Mouse (Mus musculus): ENCODE measurements around the gene Xpa. TPM values are rescaled to one million over a fixed set of nuclear protein-coding genes. Genes with fewer than 3 reads are reported as not detected.
"Not testable (repeated sequence)": the region's sequence is repeated elsewhere in the genome, so short reads cannot be mapped to it uniquely, and the experiment has no call there.

Gene Xpa
- total RNA-seq (2015) (49.3 and 53.8 TPM in 2 replicates), total RNA-seq (2017) (51.0 and 55.0 TPM in 2 replicates)

DNA sequence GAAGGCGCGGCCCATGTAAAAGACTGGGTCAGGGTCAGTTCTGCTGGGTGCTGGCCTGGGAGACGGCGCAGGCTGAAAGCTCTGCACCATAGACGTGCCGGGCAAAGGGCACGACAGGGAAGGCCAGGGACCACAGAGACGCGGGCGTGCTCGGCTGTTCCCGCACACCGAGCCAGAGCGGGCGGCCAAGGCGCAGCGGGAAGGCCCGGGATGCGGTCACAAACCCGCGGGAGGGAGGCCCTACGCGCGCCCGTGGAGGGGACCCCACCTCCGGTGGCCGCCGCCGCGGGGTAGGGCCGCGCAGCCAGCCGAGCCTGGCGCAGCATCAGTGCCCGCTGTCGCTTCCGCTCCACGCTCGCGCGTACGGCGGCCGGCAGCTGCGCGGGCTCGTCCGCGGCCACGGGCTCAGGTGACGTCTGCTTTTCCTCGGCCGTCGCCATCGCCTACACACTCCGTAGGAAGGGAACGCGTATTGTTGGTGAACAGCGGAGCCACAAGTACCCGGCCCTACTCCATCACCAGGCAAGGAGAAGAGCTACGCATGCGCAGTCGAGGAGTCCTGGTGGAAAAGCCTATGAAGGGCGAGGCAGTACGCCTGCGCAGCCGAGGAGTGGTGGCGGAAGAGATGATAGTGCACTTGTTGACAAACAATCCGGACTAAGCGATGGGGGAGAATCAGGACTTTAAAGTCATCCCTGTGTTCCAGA is at the start of gene Xpa:
Xpa (minus strand) TSS at position 531 of the 707 bp plus-strand sequence.
- peak; percentile 94 for ATAC-seq (ENCODE audit: poor library complexity, severe bottlenecking)

DNA sequence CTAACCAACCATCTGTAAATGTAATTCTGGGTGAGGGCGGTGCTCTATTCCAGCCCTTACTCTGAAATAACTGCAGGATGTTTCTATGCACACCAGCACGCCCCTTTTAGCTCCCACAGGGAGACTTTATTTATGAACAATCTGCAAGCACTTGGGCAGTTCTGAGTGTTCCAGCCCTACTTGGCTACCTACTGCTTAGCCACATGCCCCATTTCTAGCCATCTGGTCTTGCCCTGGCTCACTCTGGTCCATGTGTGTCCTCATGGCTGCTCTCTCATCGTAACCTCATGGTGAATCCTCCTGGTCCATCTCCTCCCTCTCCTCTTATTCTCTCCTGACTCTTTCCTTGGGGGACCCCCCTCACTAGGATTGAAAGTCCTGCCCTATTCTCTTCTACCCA is 39.8 kb upstream of the Xpa start:
- no peak for ATAC-seq (ENCODE audit: poor library complexity, severe bottlenecking)

DNA sequence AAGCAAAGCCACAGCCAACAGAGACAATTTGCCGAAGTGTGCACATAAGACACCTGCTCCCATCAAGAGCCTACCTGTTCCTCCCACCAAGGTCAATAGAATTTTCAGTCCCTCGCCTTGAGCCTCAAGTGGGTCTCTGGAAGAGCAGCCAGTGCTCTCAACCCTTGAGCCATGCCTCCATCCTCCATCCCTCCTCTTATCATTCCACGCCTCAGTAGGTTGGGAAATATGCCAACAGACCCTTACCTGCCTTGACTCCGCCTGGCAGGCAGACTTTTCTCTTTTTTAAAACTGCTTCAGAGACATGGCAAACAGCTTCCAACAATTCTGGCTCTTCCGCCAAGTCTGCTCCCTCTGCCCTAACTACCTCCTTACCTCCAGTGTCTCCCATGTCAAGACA is 38.6 kb upstream of the Xpa start:
- ATAC-seq (ENCODE audit: poor library complexity, severe bottlenecking), result no peak

DNA sequence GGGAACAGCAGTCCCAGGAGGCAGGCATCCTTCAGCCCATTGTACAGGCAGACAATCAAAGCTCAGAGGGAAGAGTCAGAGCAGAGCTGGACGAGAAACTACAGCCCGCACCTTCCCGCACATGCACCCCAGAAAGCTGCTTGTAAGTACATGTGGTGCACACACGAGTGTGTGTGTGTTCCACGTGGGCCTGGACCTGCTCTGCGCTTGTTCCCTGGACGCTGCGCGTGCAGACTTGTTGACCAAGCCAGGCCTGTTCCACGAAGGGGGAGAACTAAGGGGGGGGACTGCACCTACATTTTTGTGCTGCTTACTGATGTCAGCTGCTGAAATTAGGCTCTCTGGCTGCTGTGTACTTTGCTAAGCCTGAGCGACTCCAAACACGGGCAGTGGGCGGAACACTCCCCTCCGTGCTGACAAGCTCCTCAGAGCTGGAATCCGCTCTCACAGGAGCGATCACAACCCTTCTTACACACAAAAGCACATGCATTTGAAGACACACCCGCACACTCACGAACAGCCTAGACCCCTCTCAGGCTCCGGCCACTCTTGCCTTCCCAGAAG is 30.9 kb upstream of the Xpa start:
- no peak for ATAC-seq (ENCODE audit: poor library complexity, severe bottlenecking)

DNA sequence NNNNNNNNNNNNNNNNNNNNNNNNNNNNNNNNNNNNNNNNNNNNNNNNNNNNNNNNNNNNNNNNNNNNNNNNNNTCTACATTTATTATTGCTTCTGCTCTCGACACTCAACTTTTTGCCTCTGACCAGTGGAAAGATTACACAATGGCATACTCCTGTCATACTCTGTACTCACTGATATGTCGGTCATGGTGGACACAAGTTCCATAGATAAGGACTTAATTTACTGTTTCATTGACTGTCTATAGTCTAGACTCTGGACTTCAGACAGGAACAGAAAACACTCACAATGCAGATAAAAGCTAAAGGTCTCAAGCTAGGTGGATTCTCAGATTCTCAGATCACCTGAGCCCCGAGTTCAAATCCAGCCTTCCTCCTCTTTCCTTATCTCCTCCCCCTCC is 25.0 kb upstream of the Xpa start:
- no peak for ATAC-seq (ENCODE audit: poor library complexity, severe bottlenecking)

DNA sequence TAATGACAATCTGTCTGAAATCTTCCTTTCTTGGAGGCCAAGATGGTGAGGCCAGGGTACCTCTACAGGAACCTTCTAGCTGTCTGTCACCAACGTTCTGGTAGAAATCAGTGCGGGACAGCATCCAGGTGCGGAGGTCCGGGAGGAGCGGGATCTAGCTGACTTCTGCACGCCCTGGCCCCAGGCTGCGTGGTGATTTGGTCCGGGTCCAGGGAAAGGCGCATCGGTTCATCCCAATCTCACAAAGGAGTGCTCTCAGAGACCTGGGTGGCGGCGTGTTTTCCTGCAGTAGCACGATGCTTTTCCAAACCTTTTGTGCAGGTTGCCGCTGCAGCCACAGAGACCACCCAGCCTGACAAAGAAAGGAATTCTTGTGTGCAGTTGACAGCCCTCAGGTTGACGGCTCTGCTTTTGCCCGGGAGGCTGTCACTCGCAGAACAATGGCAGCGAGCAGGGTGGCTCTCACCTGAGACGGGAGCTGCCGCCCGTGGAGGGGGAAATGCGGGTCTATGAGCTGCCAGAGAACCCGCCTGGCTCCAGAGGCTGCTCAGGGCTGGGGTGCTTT is 6.5 kb upstream of the Xpa start:
- no peak for ATAC-seq (ENCODE audit: poor library complexity, severe bottlenecking)

DNA sequence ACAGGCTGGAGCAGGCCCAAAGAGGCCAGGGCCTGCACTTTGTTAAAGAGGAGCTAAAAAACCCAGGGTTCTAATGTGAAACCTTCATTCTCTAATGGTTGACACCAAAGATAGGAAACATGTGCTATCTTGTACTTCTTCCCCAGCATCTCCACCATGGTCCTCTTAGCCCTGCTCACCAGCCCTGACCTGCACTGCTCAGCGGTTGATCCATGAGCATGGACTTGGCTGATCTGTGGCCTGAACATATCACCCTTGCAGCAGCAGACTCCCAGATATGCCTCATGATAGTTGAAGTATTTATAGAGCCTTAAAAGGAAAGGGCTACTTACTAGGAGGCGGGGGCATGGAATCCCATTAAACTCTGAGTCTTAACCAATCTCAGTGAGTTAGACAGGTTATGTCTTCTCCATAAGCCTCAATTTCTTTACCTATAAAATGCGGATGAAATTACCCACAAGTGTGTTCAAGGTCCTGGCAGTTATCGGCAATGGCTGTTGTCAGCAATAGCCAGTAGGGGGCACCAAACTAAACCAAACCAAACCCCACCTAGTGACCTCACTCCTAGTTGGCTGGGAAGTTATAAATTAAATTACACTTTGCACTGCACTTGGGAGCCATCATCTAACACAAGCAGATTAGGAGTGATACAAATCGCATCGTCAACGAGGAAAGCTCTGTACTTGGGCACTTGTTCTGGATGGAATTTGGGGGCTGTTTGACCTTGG is 5.9 kb upstream of the Xpa start:
- peak; percentile 90 for ATAC-seq (ENCODE audit: poor library complexity, severe bottlenecking)

DNA sequence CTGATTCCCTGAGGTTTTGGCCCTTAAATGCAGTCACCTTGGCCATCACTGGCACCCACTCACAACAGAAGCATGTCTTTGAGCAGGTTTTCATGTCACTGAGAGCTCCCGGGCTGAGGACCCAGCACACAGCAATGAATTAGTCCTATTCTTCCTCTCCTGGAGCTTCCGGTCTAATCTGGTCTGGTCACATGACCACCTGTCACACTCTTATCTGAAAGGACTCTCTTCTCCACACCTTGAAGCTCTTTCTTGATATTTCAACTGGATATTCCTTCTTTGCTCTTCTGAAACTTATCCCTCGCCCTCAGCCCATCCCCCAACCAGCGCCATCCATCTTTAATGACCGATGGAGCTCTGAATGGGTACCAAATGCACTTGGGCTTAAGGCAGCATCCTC is 2.0 kb upstream of the Xpa start:
- ATAC-seq (ENCODE audit: poor library complexity, severe bottlenecking), result no peak

DNA sequence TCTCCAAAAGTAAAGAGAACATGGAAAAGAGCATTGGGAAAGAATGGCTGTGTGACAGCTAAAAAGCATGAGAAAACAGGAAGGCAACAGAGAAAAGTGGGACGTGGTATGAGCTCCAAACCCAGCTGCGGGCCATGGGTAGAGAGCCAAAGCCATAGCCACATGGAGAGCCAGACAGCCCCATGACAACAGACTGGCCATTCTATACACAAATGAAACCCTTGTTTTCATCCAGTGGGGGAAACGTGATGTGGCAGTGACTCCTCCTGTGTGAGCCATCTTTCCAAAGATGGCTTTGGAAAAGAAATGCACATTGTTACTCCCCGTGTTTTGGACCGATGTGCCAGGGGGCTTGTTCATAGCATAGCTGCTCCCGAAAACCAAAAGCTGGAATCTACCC is 402 bp upstream of the Xpa start:
- peak; percentile 45 for ATAC-seq (ENCODE audit: poor library complexity, severe bottlenecking)

DNA sequence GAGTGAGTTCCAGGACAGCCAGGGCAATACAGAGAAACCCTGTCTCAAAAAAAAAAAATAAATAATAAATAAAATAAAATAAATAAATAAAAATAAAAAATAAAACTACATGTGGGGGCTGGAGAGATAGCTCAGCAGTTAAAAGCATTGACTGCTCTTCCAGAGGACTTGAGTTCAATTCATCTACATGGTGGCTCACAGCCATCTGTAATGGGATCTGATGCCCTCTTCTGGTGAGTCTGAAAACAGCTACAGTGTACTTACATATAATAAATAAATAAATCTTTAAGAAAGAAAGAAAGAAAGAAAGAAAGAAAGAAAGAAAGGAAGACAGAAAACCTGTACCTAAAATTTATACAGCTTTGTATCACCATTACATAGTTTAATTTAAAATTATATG is 4.1 kb downstream of the Xpa start:
- not testable (repeated sequence) for ATAC-seq (ENCODE audit: poor library complexity, severe bottlenecking)

DNA sequence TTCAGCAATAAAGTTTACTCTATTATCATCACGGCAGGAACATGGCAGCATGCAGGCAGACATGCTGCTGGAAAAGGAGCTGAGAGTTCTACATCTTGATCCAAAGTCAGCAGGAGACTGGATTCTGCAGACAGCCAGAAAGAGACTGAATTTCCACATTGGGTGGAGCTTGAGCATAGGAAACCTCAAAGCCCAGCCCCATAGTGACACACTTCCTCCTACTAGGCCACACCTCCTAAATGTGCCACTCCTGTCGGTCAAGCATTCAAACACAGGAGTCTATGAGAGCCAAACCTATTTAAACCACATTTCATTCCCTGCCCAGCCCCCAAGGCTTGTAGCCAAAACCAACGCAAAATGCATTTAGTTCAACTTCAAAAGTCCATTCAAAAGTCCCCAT is 9.6 kb downstream of the Xpa start:
- ATAC-seq (ENCODE audit: poor library complexity, severe bottlenecking), result peak; percentile 75

DNA sequence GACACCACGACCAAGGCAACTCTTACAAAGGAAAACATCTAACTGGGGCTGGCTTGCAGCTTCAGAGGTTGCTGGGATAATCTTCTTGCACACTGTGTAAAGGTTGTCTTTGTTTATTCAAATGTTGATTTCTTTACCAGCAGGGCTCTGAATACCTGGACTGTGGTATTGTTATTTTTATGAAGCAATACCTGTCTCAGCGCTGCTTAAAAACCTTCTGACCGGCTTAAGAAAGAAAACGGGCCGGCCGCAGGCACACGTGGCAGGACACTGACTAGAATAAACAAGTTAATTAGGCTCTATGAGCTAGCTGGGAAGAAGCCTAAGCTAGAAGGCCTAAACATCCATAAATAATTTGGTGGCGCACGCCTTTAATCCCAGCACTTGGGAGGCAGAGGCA is 10.2 kb downstream of the Xpa start:
- ATAC-seq (ENCODE audit: poor library complexity, severe bottlenecking), result no peak

DNA sequence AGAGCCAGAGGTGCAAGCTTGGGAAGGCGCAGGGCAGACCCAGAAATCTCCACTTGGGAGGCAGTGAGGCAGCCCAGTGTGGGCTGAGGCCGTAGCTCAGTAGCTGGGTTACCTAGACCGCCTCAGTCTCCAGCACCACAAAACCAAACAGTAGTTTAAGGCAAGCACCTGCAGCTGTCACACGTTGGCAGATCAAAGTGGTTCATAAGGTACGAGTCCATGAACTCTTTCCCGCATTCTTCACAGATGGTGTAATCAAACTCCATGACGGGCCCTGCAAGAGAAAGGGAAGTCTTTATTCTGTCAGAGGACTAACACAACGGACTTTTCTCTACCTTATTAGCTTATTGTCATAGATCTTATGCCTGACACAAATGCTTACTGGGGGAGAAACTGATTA is 10.7 kb downstream of the Xpa start:
- ATAC-seq (ENCODE audit: poor library complexity, severe bottlenecking), result no peak

DNA sequence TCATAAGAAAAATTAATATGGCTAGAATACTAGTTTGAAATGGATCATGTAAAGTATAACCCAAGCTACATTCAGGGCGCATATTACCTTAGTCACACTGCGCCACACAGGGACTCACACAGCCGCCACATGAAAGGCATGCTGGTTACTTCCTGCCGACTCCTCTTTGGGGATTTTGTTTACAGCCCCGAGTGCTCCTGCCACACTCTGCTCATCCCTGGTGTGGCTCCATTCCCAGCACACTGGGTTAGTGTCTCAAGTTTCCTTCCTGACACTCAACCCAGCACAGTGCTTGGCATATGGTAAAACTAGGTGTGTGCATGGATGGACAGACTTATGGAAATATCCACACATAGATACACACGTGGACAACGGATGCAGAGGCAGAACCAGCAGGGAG is 13.9 kb downstream of the Xpa start:
- ATAC-seq (ENCODE audit: poor library complexity, severe bottlenecking), result no peak

DNA sequence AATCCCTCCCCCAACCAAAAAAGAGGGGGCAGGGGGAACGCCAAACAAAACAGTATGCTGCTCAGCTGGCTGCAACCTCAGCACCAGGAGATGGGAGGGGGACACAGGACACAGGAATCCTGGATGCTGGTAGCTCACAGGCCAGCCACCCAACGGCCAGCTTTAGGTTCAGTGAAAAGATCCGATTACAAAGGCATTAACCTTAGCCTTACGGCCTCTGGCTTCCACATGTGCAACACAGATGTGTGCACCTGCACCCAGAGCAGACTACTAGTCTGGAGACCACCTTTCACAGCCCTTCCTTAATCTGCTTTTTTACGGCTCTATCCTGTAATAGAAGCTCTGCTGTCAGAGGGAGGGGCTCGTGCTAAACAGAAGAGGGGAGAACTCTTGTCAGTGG is 14.9 kb downstream of the Xpa start:
- ATAC-seq (ENCODE audit: poor library complexity, severe bottlenecking), result no peak

DNA sequence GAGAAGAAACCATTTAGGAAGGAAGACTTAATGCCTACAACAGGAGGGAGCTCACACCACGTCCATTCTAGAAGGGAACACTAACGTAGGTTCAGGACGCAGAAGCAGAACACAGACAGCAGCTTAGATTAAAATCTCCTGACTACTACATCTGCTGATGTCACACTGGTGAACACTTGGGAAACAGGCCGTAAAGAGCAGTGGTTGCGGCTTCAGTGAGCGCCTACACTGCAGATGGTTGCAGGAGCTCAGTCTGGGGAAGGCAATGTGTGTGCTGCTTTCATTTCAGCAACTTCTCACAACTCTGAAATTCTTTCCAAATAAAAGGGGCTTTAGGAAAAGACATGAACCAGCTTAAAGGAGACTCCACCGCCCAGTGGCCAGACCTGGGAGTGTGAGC is 18.6 kb downstream of the Xpa start:
- 0 out of 2 replicates have a peak, but pooled peaks have one; percentile 15 for ATAC-seq (ENCODE audit: poor library complexity, severe bottlenecking)

DNA sequence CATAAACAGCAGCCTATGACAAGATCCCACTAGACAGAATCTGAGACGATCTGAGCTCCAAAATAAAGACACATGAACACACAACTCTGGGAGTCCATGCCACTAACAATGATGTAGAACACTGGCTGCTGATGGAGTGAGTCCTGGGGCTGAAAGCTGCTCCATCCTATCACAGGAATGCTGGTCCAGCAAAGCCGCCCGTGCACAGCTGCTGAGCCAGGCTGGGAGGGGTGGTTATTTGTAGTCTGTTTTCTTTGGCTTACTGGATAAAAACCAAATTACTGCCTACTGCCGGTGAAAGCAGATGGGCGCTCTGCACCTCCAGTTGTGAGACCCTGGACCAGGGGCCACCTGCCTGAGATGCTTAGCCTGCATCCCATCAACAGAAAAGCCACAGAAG is 19.1 kb downstream of the Xpa start:
- no peak for ATAC-seq (ENCODE audit: poor library complexity, severe bottlenecking)

DNA sequence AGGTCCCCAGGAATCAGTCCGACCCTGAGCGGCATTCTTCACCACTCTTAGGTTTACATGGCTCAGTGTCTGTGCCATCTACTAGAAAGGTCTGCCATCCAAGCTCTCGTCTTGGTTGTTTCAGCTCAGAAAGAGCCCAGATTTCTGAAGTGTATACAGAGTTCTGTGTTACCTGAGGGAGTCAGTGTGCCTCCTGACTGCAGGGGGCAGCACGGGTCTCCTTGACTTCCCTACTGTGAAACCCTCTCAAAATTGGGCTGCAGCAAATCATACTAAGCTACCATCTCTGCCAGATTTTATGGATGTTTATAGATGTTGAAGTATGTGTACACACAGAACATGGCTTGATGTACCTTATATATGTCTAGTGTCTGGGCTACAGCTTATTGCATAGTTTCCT is 19.8 kb downstream of the Xpa start:
- ATAC-seq (ENCODE audit: poor library complexity, severe bottlenecking), result no peak

DNA sequence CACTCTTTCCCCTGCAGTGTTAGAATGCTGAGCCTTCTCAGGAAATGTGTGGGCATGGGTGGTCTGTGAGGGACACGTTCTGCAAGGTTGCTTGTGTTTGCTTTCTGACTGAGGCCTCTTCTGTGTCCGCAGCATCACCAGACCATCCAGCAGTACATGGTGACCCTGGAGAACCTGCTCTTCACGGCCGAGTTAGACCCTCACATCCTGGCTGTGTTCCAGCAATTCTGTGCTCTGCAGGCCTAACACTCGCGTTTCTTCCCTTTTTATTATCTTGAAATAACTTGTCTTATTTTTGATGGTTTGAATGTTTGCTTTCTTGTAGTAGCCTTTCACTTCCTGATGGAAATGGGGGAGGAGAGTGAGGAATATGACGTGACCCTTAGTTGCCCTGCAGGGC is 24.4 kb downstream of the Xpa start:
- ATAC-seq (ENCODE audit: poor library complexity, severe bottlenecking), result no peak

DNA sequence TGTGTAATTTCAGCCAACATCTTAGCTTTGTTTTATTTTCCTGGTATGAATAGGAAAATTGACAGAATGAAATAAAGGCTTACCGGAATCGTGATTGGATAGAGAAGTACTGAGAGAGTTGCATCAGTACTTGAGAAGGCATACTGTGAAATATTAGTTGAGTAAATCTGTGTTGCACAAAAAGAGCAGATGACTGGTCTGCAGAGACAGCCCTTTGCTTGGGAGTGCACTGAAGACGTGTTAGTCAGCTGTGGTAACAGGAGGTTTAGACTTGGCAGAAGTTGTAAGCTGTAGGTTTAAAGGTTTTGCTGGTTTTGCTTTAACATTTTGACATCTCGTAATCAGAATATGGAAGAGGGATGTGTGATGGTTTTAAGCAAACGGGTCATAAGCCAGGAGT is 30.3 kb downstream of the Xpa start:
- ATAC-seq (ENCODE audit: poor library complexity, severe bottlenecking), result peak; percentile 81

DNA sequence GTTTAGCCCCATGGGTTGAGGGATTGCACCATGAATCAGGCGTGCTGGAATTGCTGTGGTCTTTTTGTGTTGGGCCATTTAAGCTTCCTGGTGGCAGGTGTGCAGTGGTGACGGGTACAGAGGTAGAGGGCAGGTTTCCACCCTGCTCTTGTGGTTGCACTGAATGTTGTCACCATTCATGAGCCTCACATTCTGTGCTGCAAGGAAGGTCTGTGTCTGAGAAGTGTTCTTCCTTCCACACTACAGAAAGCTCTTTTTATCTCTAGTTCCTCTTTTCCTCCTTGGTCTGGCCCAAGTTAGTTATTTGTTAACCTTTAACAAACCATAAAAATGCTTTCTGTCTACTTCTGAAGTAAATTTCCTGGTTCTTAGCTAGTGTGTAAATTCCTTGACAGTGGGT is 32.1 kb downstream of the Xpa start:
- peak; percentile 94 for ATAC-seq (ENCODE audit: poor library complexity, severe bottlenecking)
